Mouse (Mus musculus) bone marrow macrophage, adult 2 months (primary cell): ENCODE data around the gene AC124108.1.

Experiments used
- CTCF ChIP-seq: IDR thresholded peaks from 2 replicates; pipeline ENCODE4 v1.5.1; 2012; ENCODE audit warnings: low read depth, mild to moderate bottlenecking, low read length, moderate library complexity
- POLR2A ChIP-seq: IDR thresholded peaks from 2 replicates; pipeline ENCODE4 v1.6.1; 2012; ENCODE audit warnings: mild to moderate bottlenecking, low read depth, low read length, borderline replicate concordance

GRCm38 (mm10) chr1:132161211-132161880 is 29.9 kb upstream of the AC124108.1 start:
- TF ChIP-seq POLR2A (no peak), CTCF (no peak)
